Mouse (Mus musculus): ENCODE measurements around the gene E2f6. TPM values are rescaled to one million over a fixed set of nuclear protein-coding genes. Genes with fewer than 3 reads are reported as not detected.

The E2f6 gene
- total and polyA plus RNA-seq, 2 experiments from 2014 or later = 34.1 to 50.4 TPM

GRCm38 (mm10) chr12:16803237-16803955 lies 7.4 kb upstream of the E2f6 start:
- H3K9me3 ChIP-seq (replicated peaks; ENCODE audit: control insufficient read depth, low read length) = no peaks in the 10 kb centered on the region
- H3K4me3 ChIP-seq (ENCODE audit: low read depth, low read length) = no peak overlapping the region
- H3K27ac ChIP-seq (ENCODE audit: low read depth) = no peak overlapping the region
- no peak for ATAC-seq (ENCODE audit: insufficient read depth, low read depth)
- peaks cover 46% of the 10 kb centered on the region for H3K27me3 ChIP-seq (ENCODE audit: control insufficient read depth, insufficient read depth, low read length)
- H3K9ac ChIP-seq (replicated peaks; ENCODE audit: low read depth, low read length) = no peak overlapping the region
- no peak overlapping the region for H3K4me2 ChIP-seq (ENCODE audit: low read depth, low read length)
- DNase-seq (ENCODE audit: low spot score) = no peak
- TF ChIP-seq CTCF (IDR thresholded peaks at IDR 0.05; ENCODE audit: low read depth) (no peak), EP300 (IDR thresholded peaks at IDR 0.05; ENCODE audit: low read depth) (no peak)
- 56% methylated on average over 5 of the region's 5 CpGs for WGBS
- no peaks in the 10 kb centered on the region for H3K36me3 ChIP-seq (replicated peaks; ENCODE audit: control insufficient read depth, insufficient read depth, low read length)
- peaks cover 6% of the 10 kb centered on the region; the same call in 1 of the 2 replicates for H3K4me1 ChIP-seq (ENCODE audit: control insufficient read depth, insufficient read depth)

GRCm38 (mm10) chr12:16803956-16804430 lies 6.8 kb upstream of the E2f6 start:
- WGBS = 71% methylated on average over 5 of the region's 5 CpGs
- Histone ChIP-seq H3K27ac (ENCODE audit: low read depth) (no peak overlapping the region), H3K4me3 (ENCODE audit: low read depth, low read length) (no peak overlapping the region), H3K27me3 (ENCODE audit: control insufficient read depth, insufficient read depth, low read length) (peaks cover 46% of the 10 kb centered on the region), H3K36me3 (replicated peaks; ENCODE audit: control insufficient read depth, insufficient read depth, low read length) (no peaks in the 10 kb centered on the region), H3K4me1 (ENCODE audit: control insufficient read depth, insufficient read depth) (peaks cover 6% of the 10 kb centered on the region; the same call in 1 of the 2 replicates), H3K9me3 (replicated peaks; ENCODE audit: control insufficient read depth, low read length) (no peaks in the 10 kb centered on the region), H3K9ac (replicated peaks; ENCODE audit: low read depth, low read length) (no peak overlapping the region), H3K4me2 (ENCODE audit: low read depth, low read length) (no peak overlapping the region)
- no peak for TF ChIP-seq CTCF (IDR thresholded peaks at IDR 0.05; ENCODE audit: low read depth)
- no peak for TF ChIP-seq EP300 (IDR thresholded peaks at IDR 0.05; ENCODE audit: low read depth)
- DNase-seq (ENCODE audit: low spot score) (no peak), ATAC-seq (ENCODE audit: insufficient read depth, low read depth) (no peak)

- TF ChIP-seq CTCF (IDR thresholded peaks at IDR 0.05; ENCODE audit: low read depth) (peak; percentile 94), EP300 (IDR thresholded peaks at IDR 0.05; ENCODE audit: low read depth) (no peak)
- DNase-seq (ENCODE audit: low spot score) = peak; percentile 81
- Histone ChIP-seq H3K4me1 (ENCODE audit: control insufficient read depth, insufficient read depth) (0 out of 2 replicates have a peak, but pooled peaks cover under 1% of the 10 kb centered on the region), H3K27me3 (ENCODE audit: control insufficient read depth, insufficient read depth, low read length) (peaks cover 31% of the 10 kb centered on the region), H3K4me3 (ENCODE audit: low read depth, low read length) (no peak overlapping the region), H3K9ac (replicated peaks; ENCODE audit: low read depth, low read length) (no peak overlapping the region), H3K4me2 (ENCODE audit: low read depth, low read length) (no peak overlapping the region), H3K9me3 (replicated peaks; ENCODE audit: control insufficient read depth, low read length) (no peaks in the 10 kb centered on the region), H3K27ac (ENCODE audit: low read depth) (no peak overlapping the region), H3K36me3 (replicated peaks; ENCODE audit: control insufficient read depth, insufficient read depth, low read length) (no peaks in the 10 kb centered on the region)
- ATAC-seq (ENCODE audit: insufficient read depth, low read depth) = peak; percentile 72
- 8% methylated on average over 5 of the region's 5 CpGs for WGBS
Measured at GRCm38 (mm10) chr12:16805511-16805910, 5.3 kb upstream of the E2f6 start.

- Histone ChIP-seq H3K4me3 (ENCODE audit: low read depth, low read length) (no peak overlapping the region), H3K27me3 (ENCODE audit: control insufficient read depth, insufficient read depth, low read length) (peaks cover 15% of the 10 kb centered on the region; the same call in 1 of the 2 replicates), H3K4me2 (ENCODE audit: low read depth, low read length) (no peak overlapping the region), H3K27ac (ENCODE audit: low read depth) (no peak overlapping the region), H3K9ac (replicated peaks; ENCODE audit: low read depth, low read length) (no peak overlapping the region), H3K9me3 (replicated peaks; ENCODE audit: control insufficient read depth, low read length) (no peaks in the 10 kb centered on the region), H3K4me1 (ENCODE audit: control insufficient read depth, insufficient read depth) (peaks cover 12% of the 10 kb centered on the region), H3K36me3 (replicated peaks; ENCODE audit: control insufficient read depth, insufficient read depth, low read length) (no peaks in the 10 kb centered on the region)
- TF ChIP-seq CTCF (IDR thresholded peaks at IDR 0.05; ENCODE audit: low read depth) (peak; percentile 73), EP300 (IDR thresholded peaks at IDR 0.05; ENCODE audit: low read depth) (no peak)
- peak; percentile 28 for ATAC-seq (ENCODE audit: insufficient read depth, low read depth)
- WGBS = 31% methylated on average over 3 of the region's 3 CpGs
- DNase-seq (ENCODE audit: low spot score) = peak; percentile 51
Measured at GRCm38 (mm10) chr12:16808045-16808444, 2.7 kb upstream of the E2f6 start.

- Histone ChIP-seq H3K36me3 (replicated peaks; ENCODE audit: control insufficient read depth, insufficient read depth, low read length) (peaks cover 11% of the 10 kb centered on the region), H3K4me3 (ENCODE audit: low read depth, low read length) (peak overlapping the region; percentile 62), H3K9ac (replicated peaks; ENCODE audit: low read depth, low read length) (peak overlapping the region; percentile 52), H3K27me3 (ENCODE audit: control insufficient read depth, insufficient read depth, low read length) (peaks cover 9% of the 10 kb centered on the region; the same call in 1 of the 2 replicates), H3K4me2 (ENCODE audit: low read depth, low read length) (peak overlapping the region; percentile 66), H3K4me1 (ENCODE audit: control insufficient read depth, insufficient read depth) (peaks cover 12% of the 10 kb centered on the region), H3K9me3 (replicated peaks; ENCODE audit: control insufficient read depth, low read length) (no peaks in the 10 kb centered on the region), H3K27ac (ENCODE audit: low read depth) (no peak overlapping the region)
- DNase-seq (ENCODE audit: low spot score) (no peak), ATAC-seq (ENCODE audit: insufficient read depth, low read depth) (peak; percentile 13; the same call in 1 of the 2 replicates)
- WGBS = 4% methylated on average over 15 of the region's 15 CpGs
- TF ChIP-seq EP300 (IDR thresholded peaks at IDR 0.05; ENCODE audit: low read depth) (no peak), CTCF (IDR thresholded peaks at IDR 0.05; ENCODE audit: low read depth) (no peak)
Measured at GRCm38 (mm10) chr12:16811477-16811876, 714 bp downstream of the E2f6 start.

All from heart, postnatal 0 days (tissue).